Mouse (Mus musculus): Measurements from ENCODE around the gene Ankrd34c.

Gene Ankrd34c

DNA sequence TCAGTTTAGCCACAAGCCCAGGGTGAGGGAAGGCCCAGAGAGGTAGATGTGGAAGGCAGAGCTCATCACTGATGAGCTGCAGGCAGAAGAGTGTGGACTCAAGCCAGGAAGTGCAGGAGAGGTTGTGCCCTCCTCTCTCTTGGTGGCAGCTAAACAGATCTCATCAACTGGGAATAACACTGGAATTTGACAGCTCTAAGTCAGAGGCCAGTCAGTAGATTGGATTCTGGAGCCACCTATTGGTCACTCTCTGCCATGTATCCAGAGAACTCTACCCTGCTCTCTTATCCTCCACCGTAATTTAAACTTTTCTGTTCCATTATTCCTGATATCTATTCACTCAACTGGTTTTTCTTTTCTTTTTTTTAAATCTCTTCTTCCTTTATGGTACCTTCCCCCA, 59.3 kb downstream of the Ankrd34c start:
- no peak for DNase-seq (ENCODE audit: low spot score in 2 of 2)
